Mouse (Mus musculus) adrenal gland, adult 8-10 months (tissue): Measurements from ENCODE around the gene Asb18. TPM values are rescaled to one million over a fixed set of nuclear protein-coding genes. Genes with fewer than 3 reads are reported as not detected.

ENCODE experiments used
- DNase-seq: peaks from one replicate; pipeline ENCODE4 v3.0.0; 2022
- total RNA-seq, 4 experiments: library from RNA; stranded (reverse); gene quantifications; 2 replicates each; pipeline ENCODE4 v1.2.4; 2022

Asb18 gene
- not detected for total RNA-seq

DNA sequence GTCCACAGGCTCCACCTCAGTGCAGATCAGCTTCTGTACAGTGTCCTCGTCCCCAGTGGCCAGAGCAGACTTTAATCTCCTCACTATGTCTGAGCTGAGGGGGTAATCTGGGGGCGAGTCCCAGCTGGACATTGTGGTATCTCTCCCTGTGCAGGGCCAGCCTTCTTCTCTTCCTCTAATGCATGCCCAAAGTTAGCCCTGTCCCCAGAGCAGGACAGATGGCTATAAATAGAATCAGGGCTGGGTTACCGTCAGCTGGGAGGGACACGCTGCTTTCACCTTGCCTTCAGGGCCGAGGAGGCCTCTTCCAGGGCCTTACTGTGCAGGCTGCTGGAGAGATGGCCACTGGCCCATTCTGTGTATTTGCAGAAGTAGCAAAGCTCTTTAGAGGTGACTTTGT lies at the start of gene Asb18:
TSS of gene Asb18 (minus strand) at position 221 of the 400 bp plus-strand sequence.
- DNase-seq: no peak

- DNase-seq: peak; percentile 14
Observed at GRCm38 (mm10) chr1:90060599-90060998, 46.1 kb upstream of the Asb18 start.

DNA sequence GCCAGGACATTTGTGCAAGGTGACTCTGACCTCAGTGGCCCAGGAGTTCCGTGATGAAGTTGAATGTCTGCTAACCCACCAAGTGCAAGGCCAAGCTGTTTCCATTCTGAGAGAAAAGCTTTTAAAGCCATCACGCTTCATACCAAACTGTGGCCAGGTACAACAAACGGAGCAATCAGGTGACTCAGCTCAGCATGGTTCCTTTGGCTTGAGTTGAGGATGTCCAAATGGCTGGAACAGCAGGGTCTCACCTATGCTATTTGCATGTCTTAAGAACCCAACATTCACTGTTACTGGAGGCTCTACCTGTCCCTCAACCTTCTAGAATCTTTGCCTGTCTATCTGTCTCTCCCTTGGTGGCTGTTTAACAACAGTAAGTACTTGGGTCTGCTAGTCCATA lies 45.6 kb upstream of the Asb18 start:
- no peak for DNase-seq

- DNase-seq: no peak
Observed at GRCm38 (mm10) chr1:90054991-90055390, 40.5 kb upstream of the Asb18 start.

DNA sequence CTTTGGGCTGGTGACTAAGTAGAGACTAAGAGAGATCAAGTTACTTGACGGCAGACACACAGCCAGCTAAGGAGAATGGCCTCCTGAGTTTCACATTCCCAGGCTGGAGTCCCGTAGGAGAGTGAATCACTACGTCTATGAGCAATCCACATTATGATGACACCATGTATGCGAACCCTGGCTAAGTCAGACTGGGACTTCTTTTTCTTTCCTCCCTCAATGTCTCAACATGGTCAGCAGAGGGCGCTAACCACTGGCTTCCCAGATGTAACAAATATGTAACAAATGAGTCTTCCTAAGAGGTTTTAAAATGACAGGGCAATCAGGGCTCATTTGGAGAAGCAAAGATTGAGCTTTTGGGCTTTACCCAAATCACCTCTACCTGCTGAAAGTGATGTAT lies 36.9 kb upstream of the Asb18 start:
- DNase-seq: peak; percentile 28

DNA sequence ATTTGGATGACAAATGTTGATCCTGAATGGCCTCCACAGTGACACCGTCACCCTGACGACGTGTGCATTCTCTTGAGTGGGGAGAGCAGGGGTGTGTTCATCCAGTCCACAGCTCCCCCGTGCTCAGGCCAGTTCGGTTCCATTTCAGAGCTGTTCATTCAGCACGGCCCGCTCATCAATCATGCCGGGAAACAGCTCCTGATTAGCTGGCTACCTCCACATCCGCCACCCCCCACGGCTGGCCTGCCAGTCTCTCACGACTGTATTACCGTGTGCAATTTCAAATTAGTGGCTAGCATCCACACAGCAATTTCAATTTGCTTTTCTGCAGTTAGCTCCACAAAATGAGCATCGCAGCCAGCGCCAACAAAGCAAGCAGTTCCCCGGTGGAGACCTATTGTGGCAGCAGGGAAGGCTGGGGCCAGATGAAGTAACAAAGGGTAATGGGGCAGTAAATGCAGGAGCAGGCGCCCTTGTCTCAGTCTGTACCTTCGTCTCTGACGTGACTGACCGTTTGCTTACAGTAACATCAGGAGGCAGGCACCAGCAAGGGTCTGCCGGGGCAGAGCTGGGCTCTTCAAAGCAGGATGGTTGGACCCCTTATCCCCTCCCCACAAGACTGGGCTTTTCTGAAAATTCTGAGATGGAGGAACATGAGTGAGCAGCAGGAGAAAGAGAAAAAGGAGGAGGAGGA lies 35.7 kb upstream of the Asb18 start:
- no peak for DNase-seq

DNA sequence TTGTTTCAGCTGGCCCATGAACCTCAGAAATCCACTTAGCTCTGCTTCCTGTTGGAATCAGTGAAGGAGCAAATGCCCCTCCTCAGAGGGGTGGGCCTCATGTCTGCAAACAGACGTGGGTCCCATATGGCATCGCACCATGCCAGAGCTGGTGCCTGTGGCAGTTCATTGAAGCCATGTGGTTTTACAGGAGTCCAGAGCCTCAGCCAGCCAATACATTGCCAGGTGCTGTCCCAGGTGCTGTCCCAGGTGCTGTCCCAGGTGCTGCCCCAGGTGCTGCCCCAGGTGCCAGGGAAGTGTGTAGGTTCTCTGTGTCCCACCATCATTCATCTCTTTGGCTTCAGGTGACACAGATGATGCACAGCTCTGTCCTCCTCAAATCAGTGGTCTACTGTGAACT lies 13.8 kb upstream of the Asb18 start:
- no peak for DNase-seq

DNA sequence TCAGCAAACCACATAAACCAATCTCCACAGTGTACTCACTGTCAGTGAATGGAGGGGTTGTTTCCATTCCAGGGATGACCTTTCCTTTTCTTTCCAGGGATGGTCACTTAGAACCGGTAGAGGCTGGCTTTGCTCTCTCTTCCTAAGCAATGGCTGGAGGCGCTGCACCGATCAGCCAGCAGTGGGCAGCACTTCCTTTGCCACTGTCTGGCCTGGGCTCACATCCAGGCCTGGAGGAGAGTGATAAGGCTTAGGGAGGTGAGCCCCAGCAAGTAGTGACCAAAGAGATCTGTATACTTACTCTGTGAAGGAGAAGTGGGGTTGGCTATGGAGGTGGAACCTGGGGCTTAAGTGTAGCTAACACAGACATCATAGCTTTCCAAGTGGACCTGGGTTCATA lies 12.5 kb upstream of the Asb18 start:
- peak; percentile 21 for DNase-seq

DNA sequence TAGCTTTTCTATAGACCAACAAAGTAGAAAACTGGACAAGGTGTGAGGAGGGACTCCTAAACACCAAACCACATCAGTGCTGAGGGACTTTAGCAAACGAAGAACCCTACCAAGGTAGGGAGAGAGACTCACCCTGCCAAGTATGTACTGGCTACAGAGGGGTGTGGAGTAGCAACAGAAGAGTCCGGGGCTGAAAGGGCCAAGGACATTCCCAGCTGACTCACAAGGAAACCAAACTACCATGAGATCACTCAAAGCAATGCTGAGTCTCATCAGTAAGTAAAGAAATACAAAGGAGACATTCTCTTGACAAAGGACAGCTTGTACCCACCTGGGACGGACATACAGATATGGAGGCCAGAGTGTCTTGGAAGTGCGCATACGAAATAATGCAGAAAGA lies 5.9 kb upstream of the Asb18 start:
- peak; percentile 48 for DNase-seq

GRCm38 (mm10) chr1:90018071-90018470 lies 3.6 kb upstream of the Asb18 start:
- DNase-seq: peak; percentile 83

- DNase-seq: no peak
Observed at GRCm38 (mm10) chr1:90013273-90013672, 1.2 kb downstream of the Asb18 start.

GRCm38 (mm10) chr1:90012850-90013249 lies 1.6 kb downstream of the Asb18 start:
- no peak for DNase-seq

GRCm38 (mm10) chr1:90012168-90012567 lies 2.3 kb downstream of the Asb18 start:
- DNase-seq: no peak

DNA sequence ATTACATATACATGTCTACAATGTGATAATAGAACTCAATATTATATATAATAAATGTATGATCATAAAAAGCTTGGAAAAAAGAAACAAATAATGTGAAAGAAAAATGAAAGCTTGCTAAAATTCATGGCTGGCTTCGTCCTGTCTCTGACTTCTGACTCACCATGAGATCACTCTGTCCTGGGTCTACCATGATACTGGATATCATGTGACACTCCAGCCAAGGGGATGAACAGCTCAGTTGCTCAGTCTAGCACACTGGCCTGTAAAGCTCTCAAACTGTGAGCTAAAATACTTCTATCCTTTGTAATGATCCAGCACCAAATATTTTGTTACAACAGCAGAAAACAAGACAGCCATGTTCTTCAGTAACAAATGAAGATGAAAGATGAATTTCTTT lies 4.4 kb downstream of the Asb18 start:
- no peak for DNase-seq

DNA sequence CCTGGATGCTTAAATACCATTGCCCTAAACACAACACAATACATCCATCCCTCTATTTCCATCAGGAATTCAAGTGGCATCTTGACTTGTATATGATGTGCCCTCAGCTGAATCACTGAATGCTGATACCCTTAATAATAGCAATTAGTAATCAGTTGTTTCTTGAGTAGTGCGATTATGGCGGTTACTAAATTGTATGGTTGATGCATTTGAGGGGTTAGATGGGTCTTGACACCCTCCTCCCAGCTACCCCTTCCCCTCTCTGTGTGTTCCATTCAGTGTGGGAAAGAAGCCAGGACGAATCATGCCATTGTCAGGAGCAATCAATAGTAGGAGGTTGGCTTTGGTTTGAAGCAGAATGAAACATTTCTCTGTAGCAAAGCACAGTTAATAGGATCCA lies 5.3 kb downstream of the Asb18 start:
- no peak for DNase-seq

- no peak for DNase-seq
Observed at GRCm38 (mm10) chr1:90006666-90007065, 7.8 kb downstream of the Asb18 start.

DNA sequence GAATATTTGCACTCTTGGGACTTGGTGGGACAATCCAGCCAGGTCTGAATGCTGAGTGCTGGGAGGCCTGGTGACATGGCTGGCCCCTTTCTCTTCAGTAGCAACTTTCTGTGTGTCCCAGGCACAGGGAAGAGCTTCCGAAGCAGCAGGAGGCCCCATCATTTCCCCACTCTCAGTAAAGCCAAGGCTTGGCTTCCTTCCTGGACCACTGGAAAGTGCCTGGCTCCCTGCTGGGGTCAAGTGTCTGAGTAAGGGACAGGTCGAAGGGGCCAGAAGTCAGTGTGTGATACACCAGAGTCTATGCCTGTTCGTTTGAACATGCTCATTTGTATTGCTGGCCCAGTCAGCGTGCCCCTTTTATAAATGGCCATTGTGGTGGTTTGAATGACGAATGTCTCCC lies 13.5 kb downstream of the Asb18 start:
- DNase-seq: no peak

DNA sequence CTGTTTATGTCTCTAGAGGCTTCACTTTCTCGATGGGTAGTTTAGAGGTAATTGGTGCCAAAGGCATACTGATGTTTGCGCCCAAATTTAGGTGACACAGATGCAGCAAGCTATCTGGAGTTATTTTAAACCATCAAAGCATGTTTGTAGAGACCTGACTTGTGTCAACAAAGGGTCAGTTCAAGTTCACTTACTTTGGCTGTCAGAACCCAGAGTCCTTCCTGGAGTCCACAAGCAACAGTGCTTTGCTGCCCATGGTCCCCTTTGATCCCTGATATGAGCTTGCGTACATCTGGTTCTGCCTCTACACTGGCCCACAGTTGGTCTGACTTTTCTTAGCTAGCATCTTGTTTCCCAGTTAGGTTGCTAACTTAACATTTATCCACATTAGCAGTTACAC lies 14.6 kb downstream of the Asb18 start:
- DNase-seq: no peak

DNA sequence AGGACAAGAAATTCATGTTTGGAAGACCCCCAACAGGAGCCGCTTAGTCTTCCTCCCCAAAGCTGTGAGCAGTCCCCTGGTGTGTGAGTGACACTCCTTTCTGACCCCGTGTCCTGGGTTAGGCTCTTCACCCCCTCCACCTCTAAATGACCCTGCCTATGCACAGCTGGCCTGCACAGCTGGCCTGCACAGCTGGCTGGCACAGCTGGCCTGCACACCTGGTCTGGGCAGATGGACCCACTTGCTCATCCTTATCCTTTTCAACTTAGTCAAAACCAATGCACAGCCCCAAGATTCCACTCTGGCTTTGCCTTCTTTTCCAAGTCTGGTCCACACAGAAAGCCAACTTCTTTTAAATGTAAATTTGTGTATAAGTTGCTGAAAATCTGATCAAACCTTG lies 15.8 kb downstream of the Asb18 start:
- DNase-seq: no peak

- DNase-seq: no peak
Observed at GRCm38 (mm10) chr1:89998076-89998475, 16.4 kb downstream of the Asb18 start.

DNA sequence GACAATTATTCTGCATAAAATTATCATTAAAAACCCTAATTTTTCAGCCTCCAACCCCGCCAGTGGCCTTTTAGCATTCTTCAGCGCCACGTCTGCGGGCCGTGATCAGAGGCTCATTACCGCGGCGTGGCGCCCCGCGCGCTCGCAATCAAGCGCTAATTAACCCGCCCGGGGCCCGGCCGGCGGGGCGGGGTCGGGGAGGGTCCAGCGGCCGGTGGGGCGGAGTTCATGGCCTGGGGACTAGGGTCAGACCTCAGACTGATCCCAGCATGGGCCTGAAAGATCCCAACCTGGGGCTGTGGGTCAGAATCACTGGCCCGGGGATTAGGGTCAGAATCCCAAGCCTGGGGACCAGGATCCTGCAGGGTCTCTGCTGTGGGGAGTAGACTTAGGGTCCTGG lies 22.2 kb downstream of the Asb18 start:
- no peak for DNase-seq

- DNase-seq: no peak
Observed at GRCm38 (mm10) chr1:89977261-89977660, 37.2 kb downstream of the Asb18 start.

- DNase-seq: no peak
Observed at GRCm38 (mm10) chr1:89976411-89976810, 38.1 kb downstream of the Asb18 start.

- DNase-seq: no peak
Observed at GRCm38 (mm10) chr1:89974541-89974940, 39.9 kb downstream of the Asb18 start.

GRCm38 (mm10) chr1:89971848-89972247 lies 42.6 kb downstream of the Asb18 start:
- no peak for DNase-seq
